Mouse (Mus musculus) cerebellum, adult 11-12 months (tissue): ENCODE data around the gene Gpx3.
"Not testable (repeated sequence)": the region's sequence is repeated elsewhere in the genome, so short reads cannot be mapped to it uniquely, and the experiment has no call there.

Experiments
- DNase-seq: peaks from one replicate; pipeline ENCODE4 v3.0.0; 2022

Gene Gpx3

DNA sequence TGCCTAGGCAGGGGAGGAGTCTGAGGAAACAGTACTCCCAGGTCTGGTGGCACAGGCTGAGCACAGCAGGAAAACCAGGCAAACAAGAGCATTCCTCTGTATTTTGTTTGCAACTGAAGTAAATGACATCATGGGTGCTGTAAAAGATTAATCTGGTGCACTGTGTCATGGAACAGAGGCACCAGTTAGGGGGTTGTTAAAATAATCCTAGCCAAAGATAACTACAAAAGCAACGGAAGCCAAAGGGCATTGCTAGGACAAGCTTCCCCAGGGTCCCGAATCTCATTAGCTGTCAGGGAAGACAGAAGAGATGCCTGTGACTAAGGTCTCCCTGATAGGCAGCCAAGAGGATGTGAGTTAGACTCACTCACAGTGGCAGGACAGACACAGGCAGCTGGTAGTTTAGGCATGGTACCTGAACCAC lies 21.2 kb upstream of the Gpx3 start:
- DNase-seq, result no peak

DNA sequence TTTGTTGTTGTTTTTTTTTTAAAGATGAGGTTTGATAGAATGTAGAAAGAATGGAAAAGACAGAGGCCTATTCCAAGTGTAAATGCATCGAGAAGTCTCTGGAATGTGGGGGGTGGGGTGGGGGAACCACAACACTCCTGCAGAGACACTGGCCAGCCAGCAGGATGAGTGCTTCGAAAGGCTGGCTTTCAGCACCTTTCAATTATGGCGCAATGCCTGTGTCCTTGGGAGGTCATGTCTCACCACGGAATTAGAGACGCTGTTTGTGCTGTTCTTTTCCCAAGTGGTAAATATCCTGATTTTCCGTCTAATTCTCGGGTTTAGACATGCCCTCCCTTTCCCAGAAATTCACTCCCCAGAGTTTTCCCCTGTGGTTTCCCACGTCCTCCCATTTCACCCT lies 19.6 kb upstream of the Gpx3 start:
- no peak for DNase-seq

DNA sequence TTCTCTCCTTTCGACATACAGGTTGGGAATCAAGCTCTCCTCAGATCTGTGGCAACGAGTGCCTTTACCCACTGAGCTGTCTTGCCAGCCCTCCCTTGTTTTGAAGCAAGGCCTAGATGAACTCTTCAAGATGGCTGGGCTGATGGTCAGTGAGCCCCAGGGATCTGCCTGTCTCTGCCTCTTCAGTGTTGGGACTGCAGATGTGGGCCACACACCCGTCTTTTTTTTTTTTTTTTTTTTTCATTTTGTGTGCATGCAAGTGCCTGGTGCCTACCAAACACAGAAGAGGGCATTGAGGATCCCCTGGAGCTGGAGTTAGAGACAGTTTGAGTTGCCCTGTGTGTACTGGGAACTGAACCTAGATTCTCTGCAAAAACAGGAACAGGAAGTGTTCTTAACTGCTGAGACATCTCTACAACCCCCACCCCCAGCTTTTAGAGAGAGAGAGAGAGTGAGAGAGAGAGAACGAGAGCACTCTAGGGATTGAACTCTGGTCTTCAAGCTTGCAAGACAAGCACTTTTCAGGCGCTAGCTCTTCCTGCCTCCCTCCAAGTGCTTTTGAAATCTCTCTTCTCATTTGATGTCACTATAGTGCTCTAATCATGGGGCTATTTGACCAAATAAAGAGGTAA lies 17.9 kb upstream of the Gpx3 start:
- DNase-seq, result no peak

DNA sequence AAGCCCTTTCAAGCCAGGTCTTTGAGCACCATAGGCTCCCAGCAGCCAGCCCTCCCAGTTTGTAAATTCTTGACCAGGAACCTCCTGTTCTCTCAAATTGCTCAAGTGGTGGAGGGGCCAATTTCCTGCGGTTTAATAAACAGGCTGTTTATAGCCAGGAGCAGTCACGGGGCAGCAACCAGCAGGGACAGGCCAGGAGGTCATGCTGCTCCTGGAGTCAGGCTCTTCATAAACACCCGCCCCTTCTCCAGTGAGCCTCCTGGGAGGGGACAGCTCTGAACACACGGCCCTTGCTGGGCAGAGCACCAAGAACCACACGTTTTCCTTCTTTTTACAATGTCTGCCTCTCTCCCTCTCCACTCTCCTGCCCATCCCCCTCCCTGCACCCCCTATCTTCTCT lies 17.3 kb upstream of the Gpx3 start:
- DNase-seq, result no peak

DNA sequence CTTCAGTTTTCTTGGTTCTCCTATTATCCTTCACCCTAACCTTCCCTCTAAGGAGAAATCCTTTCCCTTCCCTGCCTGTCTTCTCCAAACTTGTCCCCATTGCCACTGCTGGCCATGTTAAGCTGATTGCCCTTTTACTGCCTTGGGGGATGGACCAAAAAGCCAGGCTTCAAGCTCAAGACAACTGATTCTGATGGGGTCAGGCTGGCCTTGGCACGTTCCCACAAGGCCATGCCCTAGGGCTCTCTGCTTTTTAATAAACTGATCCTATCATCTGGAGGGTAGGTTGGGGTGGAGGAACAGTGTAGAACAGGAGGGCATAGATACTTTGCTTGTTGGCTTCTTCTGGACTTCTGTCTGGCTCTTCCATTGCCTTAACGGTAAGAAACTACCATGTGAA lies 16.8 kb upstream of the Gpx3 start:
- no peak for DNase-seq

DNA sequence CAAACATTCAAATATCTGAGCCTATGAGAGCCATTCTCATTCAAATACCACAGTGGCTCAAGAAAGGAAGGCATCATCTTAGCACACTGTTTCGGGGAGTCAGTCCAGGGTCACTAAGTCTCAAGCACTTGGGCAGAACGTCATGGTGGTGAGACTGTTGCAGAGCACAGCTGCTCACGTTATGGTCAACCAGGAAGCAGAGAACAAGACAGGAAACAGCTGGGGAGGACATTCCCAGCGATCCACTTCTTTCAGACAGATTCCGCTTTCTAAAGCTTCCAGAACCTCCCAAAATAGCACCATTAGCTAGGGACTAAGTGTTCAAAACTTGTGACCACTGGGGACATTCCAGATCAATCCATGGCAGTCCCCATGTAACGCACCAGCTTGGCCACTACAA lies 14.3 kb upstream of the Gpx3 start:
- DNase-seq, result no peak

DNA sequence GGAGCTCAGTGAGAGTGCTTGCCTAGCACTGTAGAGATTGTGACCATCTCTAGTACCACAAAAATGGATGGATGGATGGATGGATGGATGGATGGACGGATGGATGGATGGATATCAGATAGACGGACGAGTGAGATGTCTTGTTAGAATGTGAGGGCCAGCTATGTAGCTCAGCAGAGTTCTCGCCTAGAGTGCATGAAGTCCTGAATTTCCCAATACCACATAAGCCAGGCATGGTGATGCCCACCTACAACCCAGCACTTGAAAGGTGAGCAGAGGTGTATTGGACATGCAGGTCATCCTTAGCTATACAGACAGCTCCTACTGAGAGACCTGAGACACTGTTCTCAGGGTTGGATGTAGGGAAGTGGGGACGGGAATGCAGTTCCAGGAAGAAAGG lies 10.9 kb upstream of the Gpx3 start:
- DNase-seq, result no peak

DNA sequence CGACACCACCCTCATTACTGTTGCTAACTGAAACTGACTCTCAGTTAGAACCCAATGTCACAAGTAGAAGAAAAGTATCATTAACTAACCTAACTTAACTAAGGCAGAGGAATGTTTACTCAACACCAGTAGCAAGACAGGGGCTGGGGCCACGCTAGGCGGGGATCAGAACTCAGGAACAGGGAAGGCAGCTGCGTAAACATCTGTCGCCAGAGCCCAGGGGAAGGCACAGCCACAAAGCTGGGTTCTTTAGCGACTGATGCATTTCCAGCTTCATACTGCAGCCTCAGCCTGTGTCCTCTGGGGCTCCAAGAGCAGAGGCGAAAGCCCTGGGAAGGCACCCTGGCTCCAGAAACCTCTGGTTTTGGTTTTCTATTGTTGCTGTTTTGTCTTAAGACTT lies 10.2 kb upstream of the Gpx3 start:
- DNase-seq, result no peak

DNA sequence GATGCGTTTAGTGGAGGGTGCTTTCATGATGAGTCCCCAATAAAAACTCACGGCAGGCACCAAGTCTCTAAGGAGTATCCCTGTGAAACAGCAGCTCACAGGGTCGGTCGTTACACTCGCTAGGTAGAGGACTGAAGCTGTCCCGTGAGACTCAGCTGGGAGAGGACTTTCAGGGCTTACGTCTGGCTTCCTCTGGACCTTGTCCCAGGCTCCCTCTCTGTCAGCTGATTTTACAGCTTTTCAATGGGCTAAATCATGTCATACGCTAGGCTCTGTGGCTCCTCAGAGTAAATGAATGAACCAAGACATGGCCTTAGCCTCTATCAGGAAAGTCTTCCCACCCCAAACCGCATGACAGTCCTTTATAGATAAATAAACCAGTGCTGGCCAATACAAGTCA lies 7.7 kb upstream of the Gpx3 start:
- DNase-seq, result no peak

DNA sequence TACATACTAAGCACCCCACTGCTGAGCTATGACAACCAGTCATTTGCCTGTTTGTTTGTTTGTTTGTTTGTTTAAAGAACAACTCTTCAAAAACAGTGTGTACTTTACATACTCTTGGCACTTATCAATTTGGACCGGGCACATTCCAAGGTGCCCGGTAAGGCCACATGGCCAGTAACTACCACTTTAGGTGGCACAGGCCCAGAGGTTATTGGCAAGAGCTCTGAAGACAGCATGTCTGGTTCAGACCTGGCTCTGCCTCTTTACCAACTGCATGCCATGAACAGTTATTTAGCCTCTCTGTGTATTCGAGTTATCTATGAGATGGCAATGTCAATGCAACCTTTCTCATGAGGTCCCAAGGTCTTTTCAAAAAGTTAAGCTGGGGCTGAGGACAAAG lies 5.6 kb upstream of the Gpx3 start:
- DNase-seq, result not testable (repeated sequence)

DNA sequence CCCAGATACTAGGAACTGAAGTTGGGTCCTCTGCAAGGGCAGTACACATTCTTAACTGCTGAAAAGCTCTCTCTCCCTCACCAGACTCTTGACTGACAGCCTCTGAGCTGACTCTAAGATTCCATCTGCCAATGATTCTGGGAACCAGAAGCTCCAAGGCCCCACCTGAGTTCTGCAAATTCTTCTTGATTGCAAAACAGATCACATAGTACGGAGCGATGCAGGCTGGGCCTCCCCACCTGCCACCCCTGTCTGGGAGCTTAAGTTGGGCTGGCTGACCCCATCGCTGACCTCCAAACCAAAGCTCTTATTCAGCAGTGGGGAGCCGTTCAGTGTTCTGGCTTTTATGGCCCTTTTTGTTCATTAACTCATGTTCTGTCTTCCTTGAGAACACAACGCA lies 4.8 kb upstream of the Gpx3 start:
- DNase-seq, result no peak

DNA sequence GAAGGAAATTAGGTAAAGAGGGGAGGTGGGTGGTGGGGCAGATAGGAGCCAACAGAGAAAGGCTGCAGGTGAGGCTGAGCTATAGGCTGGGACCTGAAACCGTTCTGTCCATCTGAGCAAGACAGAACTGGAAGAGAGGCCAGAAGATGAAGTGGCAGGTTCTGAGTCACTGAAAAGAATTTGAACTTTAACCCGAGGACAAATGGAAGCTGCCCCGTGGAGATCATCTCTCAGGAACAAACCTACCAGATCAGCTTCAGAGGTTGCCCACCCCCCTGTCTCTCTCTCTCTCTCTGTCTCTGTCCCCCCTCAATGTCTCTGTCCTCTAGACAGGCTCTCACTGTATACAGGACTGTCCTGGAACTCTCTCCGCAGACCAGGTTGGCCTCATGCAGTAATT lies 2.6 kb upstream of the Gpx3 start:
- DNase-seq, result no peak

DNA sequence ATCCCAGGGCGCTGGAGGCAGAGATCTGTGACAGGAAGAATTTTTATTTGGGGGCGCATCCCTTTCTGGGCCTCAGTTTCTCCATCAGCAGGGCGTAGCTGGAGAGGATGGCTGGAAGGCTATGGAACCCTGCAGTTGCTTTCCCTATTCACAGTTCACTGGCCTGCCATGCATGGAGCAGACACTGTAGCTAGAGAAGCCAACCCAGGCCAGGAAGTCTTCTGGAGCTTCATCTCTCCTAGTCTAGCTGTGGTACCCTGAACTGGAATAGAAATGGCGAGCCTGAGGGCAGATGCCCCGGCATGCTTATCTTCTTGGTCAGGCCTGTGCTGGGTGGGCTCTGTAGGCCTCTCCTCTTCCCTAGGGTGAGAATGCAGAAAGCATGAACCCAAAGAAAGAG lies 1.1 kb downstream of the Gpx3 start:
- no peak for DNase-seq

DNA sequence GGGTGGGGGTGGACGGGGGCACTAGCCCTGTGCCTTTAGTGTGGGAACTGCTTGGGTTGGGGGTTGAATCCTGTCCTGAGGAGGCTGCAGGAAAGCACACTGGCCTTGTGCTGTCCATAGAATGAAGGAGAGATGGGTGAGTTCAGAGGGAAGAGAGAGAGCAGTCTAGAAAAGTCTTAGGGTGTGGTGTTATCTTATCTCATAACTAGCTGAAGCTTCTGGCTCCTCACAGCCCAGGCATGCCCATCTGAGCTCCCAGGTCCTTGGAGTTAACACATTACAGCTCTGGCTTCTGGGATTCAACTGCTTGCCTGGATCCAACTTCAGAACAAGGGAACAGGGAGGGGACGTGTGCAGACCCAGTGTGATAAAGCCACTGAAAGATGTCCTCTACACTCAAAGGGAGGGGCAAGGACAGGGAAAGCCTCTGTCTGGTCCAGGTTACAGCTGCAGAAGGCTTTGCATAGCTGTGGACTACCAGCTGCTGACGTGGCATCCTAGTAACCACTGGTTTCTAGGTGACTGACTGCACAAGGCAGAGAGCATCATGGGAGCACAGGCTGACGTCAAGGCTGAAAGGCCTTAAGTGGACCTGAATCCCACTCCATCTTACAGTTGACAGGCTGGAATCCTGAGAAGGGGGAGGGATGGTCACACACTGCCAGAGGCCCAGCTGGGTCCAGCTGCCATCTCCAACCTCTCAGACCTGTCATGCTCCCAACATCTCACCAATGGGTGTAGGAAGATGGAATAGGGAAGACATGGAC lies 1.9 kb downstream of the Gpx3 start:
- DNase-seq, result no peak

DNA sequence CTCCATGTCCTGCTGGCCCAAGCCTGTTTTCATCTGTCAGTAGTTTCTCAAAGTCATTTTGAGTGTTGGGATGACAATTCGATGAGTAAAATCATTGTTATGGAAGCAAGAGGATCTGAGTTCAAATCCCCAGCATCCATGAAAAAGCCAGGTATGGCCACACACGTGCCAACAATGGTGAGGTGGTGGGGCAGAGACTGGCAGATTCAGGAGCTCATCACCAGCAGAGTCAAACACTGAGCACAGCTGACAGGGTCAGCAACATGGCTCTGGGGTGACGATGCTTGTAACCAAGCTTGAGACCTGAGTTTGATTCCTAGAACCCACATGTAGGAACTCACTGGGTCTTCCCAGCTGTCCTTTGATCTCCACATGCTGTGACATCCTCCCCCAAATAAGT lies 2.8 kb downstream of the Gpx3 start:
- no peak for DNase-seq

DNA sequence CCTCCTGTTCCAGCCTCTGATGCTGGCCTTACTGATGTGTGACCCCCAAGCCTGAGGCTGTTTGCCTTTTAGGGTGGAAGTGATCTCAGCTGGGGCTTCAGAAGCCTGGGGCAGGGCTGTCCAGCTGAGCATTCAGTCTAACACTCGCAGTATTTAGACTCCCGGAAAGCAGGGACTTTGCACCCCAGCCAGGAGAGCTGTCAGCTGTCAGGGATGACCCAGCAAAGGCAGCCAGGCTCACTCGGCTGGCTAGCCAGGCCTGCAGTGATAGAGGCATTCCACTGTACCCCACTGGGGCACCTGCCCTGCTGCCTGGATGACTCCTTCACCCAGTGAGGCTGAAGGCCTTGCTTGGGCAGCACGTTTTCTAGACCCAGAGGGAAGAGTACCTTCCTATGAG lies 3.7 kb downstream of the Gpx3 start:
- no peak for DNase-seq

DNA sequence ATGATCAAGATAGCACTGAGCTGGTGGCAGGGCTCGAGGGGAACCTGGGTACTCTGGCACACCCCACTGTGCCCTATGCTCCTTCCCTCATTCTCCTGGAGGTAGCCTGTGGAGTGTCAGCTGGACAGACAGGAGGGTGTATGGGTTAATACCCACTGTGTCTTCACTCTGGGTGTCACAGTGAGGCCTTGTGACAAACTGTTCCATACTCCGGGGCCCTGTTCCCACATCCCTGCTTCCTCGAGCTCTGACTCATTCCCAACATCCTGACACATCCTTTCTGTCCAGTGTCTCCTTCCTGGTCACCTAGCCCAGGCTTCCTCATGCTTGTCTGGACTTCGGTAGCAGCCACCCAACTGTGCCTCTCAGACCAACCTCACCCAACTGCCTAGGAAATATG lies 4.2 kb downstream of the Gpx3 start:
- no peak for DNase-seq

DNA sequence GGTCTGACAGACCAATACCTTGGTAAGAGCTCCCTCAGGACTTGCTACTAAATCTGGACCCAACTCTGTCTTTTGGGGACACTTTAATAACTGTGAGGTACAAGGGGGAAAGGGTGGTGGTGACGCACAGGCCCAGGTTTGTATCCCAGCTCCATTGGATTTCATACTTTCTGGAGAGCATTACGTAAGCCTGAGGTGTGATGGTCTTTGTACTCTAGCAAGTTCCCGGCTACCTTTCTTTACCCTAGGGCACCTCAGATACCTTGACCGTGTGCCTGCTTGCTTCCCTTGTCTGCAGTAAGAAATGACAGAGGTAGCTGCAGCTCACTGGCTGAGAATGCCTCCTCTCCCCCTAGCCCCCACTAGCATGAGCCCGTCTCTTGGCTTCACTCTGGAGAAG lies 5.0 kb downstream of the Gpx3 start:
- no peak for DNase-seq

DNA sequence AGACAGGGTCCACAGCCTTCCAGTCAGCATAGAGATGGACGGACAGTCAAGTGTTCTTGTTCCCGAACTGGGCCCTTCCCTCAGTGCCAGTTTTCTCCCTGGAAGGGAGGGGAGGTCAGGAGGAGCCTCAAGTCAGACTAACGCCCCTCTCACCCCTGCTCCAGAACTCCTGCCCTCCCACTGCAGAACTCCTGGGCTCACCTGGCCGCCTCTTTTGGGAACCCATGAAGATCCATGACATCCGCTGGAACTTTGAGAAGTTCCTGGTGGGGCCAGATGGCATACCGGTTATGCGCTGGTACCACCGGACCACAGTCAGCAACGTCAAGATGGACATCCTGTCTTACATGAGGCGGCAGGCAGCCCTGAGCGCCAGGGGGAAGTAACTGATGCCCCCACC lies 7.0 kb downstream of the Gpx3 start:
- no peak for DNase-seq

DNA sequence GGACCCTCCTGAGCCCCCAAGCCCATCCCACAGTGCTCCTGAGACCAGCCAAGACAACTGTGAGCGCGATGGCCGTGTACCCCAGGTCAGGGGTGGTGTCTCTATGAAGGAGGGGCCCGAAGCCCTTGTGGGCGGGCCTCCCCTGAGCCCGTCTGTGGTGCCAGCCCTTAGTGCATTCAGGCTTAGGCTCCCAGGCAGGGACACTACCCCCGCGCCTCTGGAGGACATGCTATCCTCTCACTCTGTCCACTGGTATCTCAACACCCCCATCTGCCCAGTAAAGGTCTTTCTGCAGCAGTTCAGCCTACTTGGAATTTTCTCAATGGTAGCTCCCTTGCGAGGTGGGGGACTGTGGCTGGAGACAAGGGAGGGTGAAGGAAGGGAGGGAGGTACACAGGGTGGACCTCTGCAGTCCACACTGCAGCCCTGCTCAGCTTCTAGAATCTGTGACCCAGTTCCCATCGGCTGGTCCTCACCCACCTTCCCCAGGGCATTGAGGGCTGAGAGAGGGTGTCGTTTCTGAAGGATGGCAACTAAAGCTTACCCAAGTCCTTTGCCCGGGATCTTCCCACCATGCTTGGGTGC lies 7.9 kb downstream of the Gpx3 start:
- DNase-seq, result no peak

DNA sequence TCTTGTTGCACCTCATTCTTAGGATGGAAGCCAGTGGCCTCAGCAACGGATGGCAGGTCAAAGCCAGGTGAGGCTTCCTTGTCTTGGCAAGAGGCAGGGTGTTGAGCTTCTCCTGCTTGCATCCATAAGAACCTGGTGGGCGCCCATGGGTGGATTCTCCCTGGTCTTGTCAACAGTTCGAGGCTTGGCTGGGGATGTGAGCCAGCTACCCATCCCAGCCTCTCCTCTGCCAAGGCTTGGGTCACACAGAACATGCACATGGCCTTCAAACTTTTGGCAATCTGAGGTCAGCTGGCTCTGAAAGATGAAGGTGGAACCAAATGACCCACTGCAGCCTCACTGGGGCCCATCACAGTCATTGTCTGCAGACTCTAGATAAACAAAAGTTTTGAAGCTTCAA lies 8.9 kb downstream of the Gpx3 start:
- DNase-seq, result no peak

DNA sequence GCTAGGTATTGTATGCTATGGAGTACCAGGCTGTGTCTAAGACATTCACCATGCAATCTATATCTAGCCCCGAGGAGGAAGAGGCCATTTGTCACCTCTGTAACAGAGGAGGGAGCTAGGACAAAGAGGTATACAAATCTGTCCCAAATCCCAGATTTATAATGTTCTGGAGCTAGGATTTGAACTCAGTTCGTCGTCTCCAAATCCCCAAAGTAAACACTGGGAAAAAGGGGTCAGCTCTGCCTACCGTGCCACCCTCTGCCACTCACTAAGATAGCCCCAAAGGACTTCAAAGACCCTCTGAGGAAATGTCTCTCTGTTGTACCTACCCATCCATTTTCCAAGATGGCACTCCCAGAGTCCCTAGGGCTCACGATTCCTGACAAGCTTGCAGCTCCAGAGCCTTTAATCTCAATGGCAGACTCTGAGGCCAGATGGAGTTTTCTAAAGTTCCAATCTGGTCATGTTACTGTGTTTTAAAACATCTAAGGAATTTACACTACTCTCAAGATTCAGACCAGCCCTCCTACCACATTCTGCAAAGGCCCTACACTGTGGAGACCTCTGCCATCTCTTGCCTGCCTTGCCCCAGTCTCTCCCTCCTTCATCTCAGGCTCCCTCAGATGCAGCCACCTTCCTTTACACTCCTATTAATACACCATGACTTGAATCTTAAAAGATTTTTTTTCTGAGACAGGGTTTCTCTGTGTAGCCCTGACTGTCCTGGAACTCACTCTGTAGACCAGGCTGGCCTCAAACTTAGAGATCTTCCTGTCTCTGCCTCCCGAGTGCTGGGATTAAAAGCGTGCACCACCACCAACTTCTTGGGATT lies 9.6 kb downstream of the Gpx3 start:
- DNase-seq, result no peak

DNA sequence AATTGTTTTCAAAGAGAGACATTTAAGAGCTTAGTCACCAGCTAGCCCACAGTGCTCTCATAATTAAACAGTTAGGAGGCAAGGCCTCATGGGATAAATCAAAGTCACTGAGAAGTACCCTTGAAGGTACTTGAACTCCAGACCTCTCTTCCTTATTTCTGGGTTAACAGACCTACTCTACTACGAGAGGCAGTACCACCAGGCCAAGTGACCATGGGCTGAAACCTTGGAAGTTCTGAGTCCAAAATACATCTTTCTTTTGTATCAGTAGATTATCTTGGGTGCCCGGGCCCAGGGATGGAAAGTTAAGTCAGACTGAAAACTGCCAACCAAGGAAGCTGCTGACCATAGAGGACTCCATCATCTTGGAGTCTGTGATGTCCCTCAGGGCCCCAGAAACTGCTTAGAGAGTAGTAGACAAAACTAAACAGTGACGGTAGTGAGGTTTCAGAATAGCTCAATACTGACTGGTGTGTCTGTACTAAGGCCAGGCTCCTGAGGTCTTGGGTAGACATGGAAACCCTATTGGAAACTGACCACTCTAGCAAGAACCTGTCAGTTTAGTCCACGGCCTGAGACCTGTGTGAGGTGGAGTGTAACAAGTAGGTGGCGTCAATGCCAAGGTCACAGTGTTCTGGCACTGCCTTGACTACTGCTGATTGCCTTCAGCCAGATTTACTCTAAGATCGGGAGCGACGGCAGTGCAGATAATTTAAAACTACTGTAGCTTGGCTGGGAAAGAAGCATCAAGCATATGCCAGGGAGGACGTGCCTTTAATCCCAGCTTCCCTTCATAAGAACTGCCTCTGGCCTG lies 10.5 kb downstream of the Gpx3 start:
- DNase-seq, result no peak
